Mouse (Mus musculus): ENCODE data around the gene Snx33.

- TF ChIP-seq CTCF (conservative IDR thresholded peaks at IDR 0.05; ENCODE audit: low read length) (no peak), NANOG (IDR thresholded peaks at IDR 0.05; ENCODE audit: borderline replicate concordance, low read length) (no peak), POU5F1 (IDR thresholded peaks at IDR 0.05; ENCODE audit: borderline replicate concordance, low read length) (no peak)
Observed at GRCm38 (mm10) chr9:56869552-56869951, 58.6 kb downstream of the Snx33 start.
